Comparison of ENCODE assay signal across 19 mouse cellular contexts in genomic region chr13:24067553-24067952, GRCm38 (mm10).
DNase-seq lines count a peak whose midpoint lies in the region; ATAC-seq and TF ChIP-seq lines count a peak whose summit lies in the region.
"Had no signal": no experiment of that assay in that cellular context is flagged by ENCODE, and none has a peak within 500 bp of the region (broad histone marks: within the 10 kb centered on the region; RNA-seq: fewer than 3 reads in every experiment).

No protein-coding gene starts in this region.

- ATAC-seq in forebrain, embryonic 16.5 days: peak; percentile 47; the same call in 1 of the 2 replicates
- ATAC-seq in midbrain, postnatal 0 days (ENCODE audit: low FRiP score): no peak
- no peak for ATAC-seq in midbrain, embryonic 13.5 days
- ATAC-seq in limb, embryonic 13.5 days (ENCODE audit: low FRiP score, low read depth): peak; percentile 91
- ATAC-seq: intestine, postnatal 0 days had no signal

- H3K4me1 ChIP-seq in forebrain, embryonic 16.5 days (replicated peaks; ENCODE audit: control insufficient read depth, insufficient read depth, low read length): peaks cover 4% of the 10 kb centered on the region
- peaks cover 6% of the 10 kb centered on the region for H3K4me1 ChIP-seq in forebrain, embryonic 10.5 days
- no peaks in the 10 kb centered on the region; the same call in 1 of the 2 replicates for H3K4me1 ChIP-seq in midbrain, postnatal 0 days (ENCODE audit: insufficient read depth, low read length)
- 0 out of 2 replicates have a peak, but pooled peaks cover 3% of the 10 kb centered on the region for H3K4me1 ChIP-seq in midbrain, embryonic 13.5 days (replicated peaks)
- H3K4me1 ChIP-seq in limb, embryonic 13.5 days: peaks cover 16% of the 10 kb centered on the region; the same call in 1 of the 2 replicates
- H3K4me1 ChIP-seq: midbrain, embryonic 12.5 days had no signal

- no peaks in the 10 kb centered on the region for H3K36me3 ChIP-seq in forebrain, embryonic 16.5 days (ENCODE audit: control insufficient read depth, insufficient read depth)
- peaks cover 7% of the 10 kb centered on the region for H3K36me3 ChIP-seq in forebrain, embryonic 10.5 days (replicated peaks)
- peaks cover 9% of the 10 kb centered on the region; the same call in 1 of the 2 replicates for H3K36me3 ChIP-seq in midbrain, postnatal 0 days (ENCODE audit: insufficient read depth, low read length)
- H3K36me3 ChIP-seq in midbrain, embryonic 13.5 days: no peaks in the 10 kb centered on the region
- H3K36me3 ChIP-seq in limb, embryonic 13.5 days: peaks cover 32% of the 10 kb centered on the region
- H3K36me3 ChIP-seq: midbrain, embryonic 12.5 days had no signal

- no peaks in the 10 kb centered on the region for H3K9me3 ChIP-seq in forebrain, embryonic 16.5 days (ENCODE audit: control insufficient read depth, low read length)
- H3K9me3 ChIP-seq in forebrain, embryonic 10.5 days: no peaks in the 10 kb centered on the region
- H3K9me3 ChIP-seq in midbrain, postnatal 0 days (ENCODE audit: low read length): no peaks in the 10 kb centered on the region
- H3K9me3 ChIP-seq in midbrain, embryonic 13.5 days: no peaks in the 10 kb centered on the region
- H3K9me3 ChIP-seq in limb, embryonic 13.5 days: no peaks in the 10 kb centered on the region
- H3K9me3 ChIP-seq: midbrain, embryonic 12.5 days had no signal

- no peak overlapping the region for H3K27ac ChIP-seq in forebrain, embryonic 16.5 days (ENCODE audit: low read length)
- no peak overlapping the region for H3K27ac ChIP-seq in forebrain, embryonic 10.5 days
- H3K27ac ChIP-seq in midbrain, postnatal 0 days (ENCODE audit: low read depth, low read length): no peak overlapping the region
- H3K27ac ChIP-seq in midbrain, embryonic 13.5 days: no peak overlapping the region
- H3K27ac ChIP-seq in limb, embryonic 13.5 days: no peak overlapping the region
- H3K27ac ChIP-seq: hindbrain, embryonic 14.5 days; kidney, postnatal 0 days; midbrain, embryonic 12.5 days; stomach, postnatal 0 days had no signal

- WGBS in forebrain, embryonic 16.5 days: 75% methylated on average over 8 of the region's 8 CpGs
- WGBS in forebrain, embryonic 10.5 days: 92% methylated on average over 8 of the region's 8 CpGs
- WGBS in midbrain, postnatal 0 days: 70% methylated on average over 8 of the region's 8 CpGs
- 83% methylated on average over 8 of the region's 8 CpGs for WGBS in midbrain, embryonic 13.5 days
- WGBS in limb, embryonic 13.5 days: 18% methylated on average over 8 of the region's 8 CpGs

- H3K27me3 ChIP-seq in forebrain, embryonic 16.5 days (replicated peaks; ENCODE audit: control insufficient read depth, insufficient read depth, low read length): no peaks in the 10 kb centered on the region
- H3K27me3 ChIP-seq in forebrain, embryonic 10.5 days (ENCODE audit: poor library complexity, severe bottlenecking): no peaks in the 10 kb centered on the region
- H3K27me3 ChIP-seq in midbrain, postnatal 0 days (ENCODE audit: insufficient read depth, low read length): no peaks in the 10 kb centered on the region
- no peaks in the 10 kb centered on the region for H3K27me3 ChIP-seq in midbrain, embryonic 13.5 days
- no peaks in the 10 kb centered on the region for H3K27me3 ChIP-seq in limb, embryonic 13.5 days
- H3K27me3 ChIP-seq: midbrain, embryonic 12.5 days had no signal

- TF ChIP-seq CTCF in midbrain, postnatal 0 days (IDR thresholded peaks at IDR 0.05): no peak

- H3K4me2 ChIP-seq in forebrain, embryonic 16.5 days (ENCODE audit: low read length): no peak overlapping the region
- H3K4me2 ChIP-seq in midbrain, postnatal 0 days (ENCODE audit: low read depth, low read length, poor library complexity, severe bottlenecking): no peak overlapping the region
- H3K4me2 ChIP-seq in midbrain, embryonic 13.5 days (replicated peaks): no peak overlapping the region
- no peak overlapping the region for H3K4me2 ChIP-seq in limb, embryonic 13.5 days (replicated peaks)
- H3K4me2 ChIP-seq: hindbrain, embryonic 14.5 days; liver, embryonic 11.5 days; midbrain, embryonic 12.5 days had no signal

- no peak overlapping the region for H3K9ac ChIP-seq in forebrain, embryonic 16.5 days (replicated peaks; ENCODE audit: low read depth, low read length)
- no peak overlapping the region for H3K9ac ChIP-seq in midbrain, postnatal 0 days (replicated peaks; ENCODE audit: low read length, poor library complexity, severe bottlenecking)
- H3K9ac ChIP-seq in midbrain, embryonic 13.5 days (replicated peaks): no peak overlapping the region
- no peak overlapping the region for H3K9ac ChIP-seq in limb, embryonic 13.5 days
- H3K9ac ChIP-seq: hindbrain, embryonic 14.5 days; midbrain, embryonic 12.5 days had no signal

- DNase-seq in forebrain, embryonic 10.5 days (ENCODE audit: extremely low spot score, low spot score): no peak
- DNase-seq in midbrain, postnatal 0 days (ENCODE audit: low spot score): peak; percentile 25
- DNase-seq in thymus, postnatal 25 days: no peak
- no peak for DNase-seq in gastrocnemius, adult 18-20 months (ENCODE audit: low spot score)
- DNase-seq: adrenal gland, adult 2 months; cerebellum, postnatal 25 days; gastrocnemius, postnatal 25 days; lung, adult 2 months; lung, postnatal 36 days; right cerebral cortex, postnatal 14 days had no signal

- H3K4me3 ChIP-seq in forebrain, embryonic 16.5 days (replicated peaks; ENCODE audit: low read length): no peak overlapping the region
- H3K4me3 ChIP-seq in forebrain, embryonic 10.5 days: no peak overlapping the region
- no peak overlapping the region for H3K4me3 ChIP-seq in midbrain, postnatal 0 days (ENCODE audit: low read depth, low read length)
- no peak overlapping the region for H3K4me3 ChIP-seq in midbrain, embryonic 13.5 days (replicated peaks)
- H3K4me3 ChIP-seq in limb, embryonic 13.5 days: no peak overlapping the region
- H3K4me3 ChIP-seq: midbrain, embryonic 12.5 days had no signal

Comparison
In these comparisons a context has a peak if more than half of its experiments do, and no peak if none do; other contexts are left out.
1. ATAC-seq: peak in forebrain, embryonic 16.5 days (single experiment) and limb, embryonic 13.5 days (single experiment); none in midbrain, postnatal 0 days (single experiment) and midbrain, embryonic 13.5 days (single experiment).